Mouse (Mus musculus): Measurements from ENCODE around the gene Ptpn18. TPM values are rescaled to one million over a fixed set of nuclear protein-coding genes. Genes with fewer than 3 reads are reported as not detected.

Gene Ptpn18
- total and polyA plus RNA-seq, 3 experiments: 39.1 to 73.3 TPM; not detected in 1

DNA sequence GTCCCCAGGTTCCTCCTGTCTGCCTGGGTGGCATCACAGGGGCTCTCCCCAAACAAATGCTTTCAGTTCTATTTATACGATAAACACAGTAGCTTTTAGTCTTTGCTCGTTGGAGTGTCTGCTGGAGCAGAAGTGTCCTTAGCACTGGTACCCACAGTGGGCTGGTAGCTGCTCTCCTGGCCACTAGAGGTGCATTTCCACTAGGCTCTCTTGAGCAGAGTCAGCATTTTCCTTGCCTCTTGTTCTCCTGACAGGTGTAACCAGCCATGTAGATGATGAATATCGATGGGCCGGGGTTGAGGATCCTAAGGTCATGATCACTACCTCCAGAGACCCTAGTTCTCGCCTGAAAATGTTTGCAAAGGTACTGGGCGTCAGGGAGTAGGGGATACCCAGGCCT is 16.4 kb upstream of the Ptpn18 start:
- Histone ChIP-seq H3K9ac (ENCODE audit: control insufficient read depth, low read depth, low read length, poor library complexity, severe bottlenecking) (no peak overlapping the region), H3K4me3 (ENCODE audit: control insufficient read depth in 1 of 2, insufficient read depth in 1 of 2, low read depth in 2 of 2, low read length in 2 of 2) (no peak overlapping the region), H3K9me3 (replicated peaks; ENCODE audit: insufficient read depth, low read length) (no peaks in the 10 kb centered on the region), H3K27ac (ENCODE audit: control insufficient read depth, low read depth, low read length) (no peak overlapping the region), H3K36me3 (ENCODE audit: control insufficient read depth in 1 of 2, insufficient read depth in 2 of 2, low read length in 2 of 2) (peaks cover 0 to 11% of the 10 kb centered on the region in 2 experiments; a peak in 3 of 4 replicates), H3K4me1 (ENCODE audit: control insufficient read depth in 1 of 2, insufficient read depth in 2 of 2, low read length in 2 of 2) (peaks cover 0 to 6% of the 10 kb centered on the region in 2 experiments; a peak in 1 of 4 replicates), H3K79me2 (ENCODE audit: control insufficient read depth, insufficient read depth, low read length, poor library complexity) (peaks cover 20% of the 10 kb centered on the region), H3K27me3 (ENCODE audit: control insufficient read depth in 1 of 2, insufficient read depth in 2 of 2, low read length in 2 of 2) (no peaks in the 10 kb centered on the region)
- no peak for TF ChIP-seq SMC3 (IDR thresholded peaks at IDR 0.05; ENCODE audit: low read depth, low read length)
- TF ChIP-seq POLR2A (IDR thresholded peaks at IDR 0.05; ENCODE audit: control insufficient read depth in 1 of 2, insufficient read depth in 1 of 2, low read depth in 1 of 2, low read length in 2 of 2, poor library complexity in 1 of 2): no peak
- no peak for TF ChIP-seq MXI1 (IDR thresholded peaks at IDR 0.05; ENCODE audit: low read depth, low read length)
- TF ChIP-seq RCOR1 (IDR thresholded peaks at IDR 0.05; ENCODE audit: low read depth, low read length): no peak
- no peak for TF ChIP-seq CHD2 (IDR thresholded peaks at IDR 0.05; ENCODE audit: low read length)
- no peak for TF ChIP-seq GABPA (IDR thresholded peaks at IDR 0.05; ENCODE audit: low read depth, low read length)
- no peak for TF ChIP-seq MEF2A (IDR thresholded peaks at IDR 0.05; ENCODE audit: extremely low read depth, insufficient replicate concordance, low read depth, low read length, poor library complexity, severe bottlenecking)
- no peak for TF ChIP-seq E2F4 (IDR thresholded peaks at IDR 0.05; ENCODE audit: borderline replicate concordance, low read depth, low read length)
- TF ChIP-seq UBTF (IDR thresholded peaks at IDR 0.05; ENCODE audit: borderline replicate concordance, insufficient read depth, low read depth, low read length): no peak
- TF ChIP-seq TBP (IDR thresholded peaks at IDR 0.05; ENCODE audit: low read depth, low read length): no peak
- no peak for TF ChIP-seq NELFE (IDR thresholded peaks at IDR 0.05; ENCODE audit: low read depth, low read length)
- TF ChIP-seq MAX (IDR thresholded peaks at IDR 0.05; ENCODE audit: low read length): no peak
- TF ChIP-seq MAZ (IDR thresholded peaks at IDR 0.05; ENCODE audit: low read depth, low read length): no peak
- no peak for TF ChIP-seq EP300 (IDR thresholded peaks at IDR 0.05; ENCODE audit: low read depth in 1 of 2, low read length in 2 of 2)
- no peak for DNase-seq (ENCODE audit: low read depth, low spot score)

DNA sequence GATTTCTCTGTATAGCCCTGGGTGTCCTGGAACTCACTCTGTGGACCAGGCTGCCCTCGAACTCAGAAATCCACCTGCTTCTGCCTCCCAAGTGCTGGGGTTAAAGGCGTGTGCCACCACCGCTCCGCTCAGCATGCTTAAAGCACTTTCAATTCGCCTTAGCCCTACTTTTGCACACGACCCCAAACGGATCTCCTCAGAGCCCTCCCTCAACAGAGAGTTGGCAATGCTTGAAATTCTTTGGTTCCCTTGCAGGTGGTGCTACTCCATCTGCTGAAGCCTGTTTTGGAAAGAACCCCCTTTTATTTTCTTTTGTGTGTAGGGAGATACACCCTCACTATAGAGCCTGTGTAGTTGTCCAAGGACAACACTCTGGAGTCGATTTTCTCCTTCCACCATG is 1.1 kb upstream of the Ptpn18 start:
- H3K36me3 ChIP-seq (ENCODE audit: control insufficient read depth in 1 of 2, insufficient read depth in 2 of 2, low read length in 2 of 2): peaks cover 0 to 5% of the 10 kb centered on the region in 2 experiments; a peak in 2 of 4 replicates
- peaks cover 2 to 6% of the 10 kb centered on the region in 2 experiments; a peak in 3 of 4 replicates for H3K4me1 ChIP-seq (ENCODE audit: control insufficient read depth in 1 of 2, insufficient read depth in 2 of 2, low read length in 2 of 2)
- no peaks in the 10 kb centered on the region; the same call in 1 of the 2 replicates for H3K79me2 ChIP-seq (ENCODE audit: control insufficient read depth, insufficient read depth, low read length, poor library complexity)
- DNase-seq (ENCODE audit: low read depth, low spot score): no peak
- no peaks in the 10 kb centered on the region for H3K9me3 ChIP-seq (replicated peaks; ENCODE audit: insufficient read depth, low read length)
- TF ChIP-seq POLR2A (IDR thresholded peaks at IDR 0.05; ENCODE audit: control insufficient read depth in 1 of 2, insufficient read depth in 1 of 2, low read depth in 1 of 2, low read length in 2 of 2, poor library complexity in 1 of 2) (no peak), CHD1 (IDR thresholded peaks at IDR 0.05; ENCODE audit: low read depth, low read length) (no peak)
- no peaks in the 10 kb centered on the region for H3K27me3 ChIP-seq (ENCODE audit: control insufficient read depth in 1 of 2, insufficient read depth in 2 of 2, low read length in 2 of 2)
- no peak overlapping the region for H3K27ac ChIP-seq (ENCODE audit: control insufficient read depth, low read depth, low read length)
- H3K9ac ChIP-seq (ENCODE audit: control insufficient read depth, low read depth, low read length, poor library complexity, severe bottlenecking): no peak overlapping the region
- H3K4me3 ChIP-seq (ENCODE audit: control insufficient read depth in 1 of 2, insufficient read depth in 1 of 2, low read depth in 2 of 2, low read length in 2 of 2): no peak overlapping the region
